Mouse (Mus musculus) adipocyte (in vitro differentiated cells): ENCODE measurements at regions not wholly inside any gene's neighbourhood (a gene's known extent, or its start where the extent isn't known, plus 50 kb on each side); places are given as distances from the start of the nearest gene placed in this dataset.
A peak's percentile ranks its signal among the peaks of the same experiment; 100 is the strongest.
"Not testable (repeated sequence)": the region's sequence is repeated elsewhere in the genome, so short reads cannot be mapped to it uniquely, and the experiment has no call there.

Experiments used
- DNase-seq: peaks from one replicate; pipeline ENCODE4 v3.0.0-alpha.2; 2016; ENCODE audit warnings: low spot score

GRCm38 (mm10) chr17:74138517-74138916 lies 90.8 kb upstream of the Srd5a2 start:
- not testable (repeated sequence) for DNase-seq

GRCm38 (mm10) chr17:74134976-74135375 lies 87.3 kb upstream of the Srd5a2 start:
- peak; percentile 16 for DNase-seq

GRCm38 (mm10) chr17:74131534-74131933 lies 83.8 kb upstream of the Srd5a2 start:
- no peak for DNase-seq

- no peak for DNase-seq
These were observed 75.2 kb upstream of the Srd5a2 start for GRCm38 (mm10) chr17:74122944-74123343.

DNA sequence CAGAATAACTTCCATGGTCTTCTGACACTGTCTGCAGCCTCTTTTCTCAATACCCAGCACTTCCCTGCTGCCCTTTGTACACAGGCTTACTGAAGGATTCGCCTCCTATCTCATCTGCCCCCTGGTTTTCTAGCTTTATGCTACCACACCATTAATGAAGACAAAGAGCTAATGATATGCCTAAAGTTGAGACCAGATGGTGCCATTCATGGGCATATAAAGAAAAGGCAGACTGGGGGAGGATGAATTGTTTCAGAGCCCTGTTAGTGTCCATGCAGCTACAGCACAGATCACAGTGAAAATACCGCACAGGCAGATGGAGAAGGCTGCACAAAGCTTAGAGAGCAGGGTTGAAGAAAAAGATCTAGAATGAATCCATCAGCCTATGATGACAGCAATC lies 73.3 kb upstream of the Srd5a2 start:
- DNase-seq: no peak
